Mouse (Mus musculus) left cerebral cortex, adult 11 months (tissue): ENCODE data around the gene Eif4h.

ENCODE experiments used
- DNase-seq: peaks from one replicate; pipeline ENCODE4 v3.0.0; 2022; ENCODE audit warnings: low spot score

Gene Eif4h

DNA sequence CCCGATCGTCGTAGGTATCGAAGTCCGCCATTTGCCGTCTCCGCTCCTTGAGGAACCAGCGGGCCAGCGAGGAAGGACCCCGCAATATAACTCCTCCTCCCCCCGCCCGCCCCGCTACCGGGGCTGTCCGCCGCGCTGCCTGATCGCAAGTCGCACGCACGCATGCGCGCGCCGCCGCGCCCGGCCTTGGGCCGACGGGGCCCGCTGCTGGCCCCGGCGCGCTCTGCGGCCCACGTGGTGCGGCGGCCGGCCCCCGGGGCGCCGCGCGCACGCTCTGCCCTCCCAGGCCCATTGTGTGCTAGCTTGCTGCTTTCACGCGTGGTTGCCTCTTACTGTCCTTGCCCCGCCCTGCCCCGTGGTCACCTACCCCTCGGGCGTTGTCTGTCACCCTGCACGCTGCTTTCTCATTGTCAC is at the start of gene Eif4h:
Gene Eif4h, minus strand, starts transcription at position 222 of the 414 bp plus-strand sequence.
- peak; percentile 95 for DNase-seq

GRCm38 (mm10) chr5:134688718-134689284 is 49.5 kb upstream of the Eif4h start:
- peak; percentile 99 for DNase-seq

- DNase-seq = no peak
Measured at GRCm38 (mm10) chr5:134688086-134688717, 48.9 kb upstream of the Eif4h start, which contains the start of gene Limk1. Gene Limk1 (minus strand): TSS chr5:134688598.

- DNase-seq = no peak
Measured at GRCm38 (mm10) chr5:134687187-134687586, 47.9 kb upstream of the Eif4h start.

GRCm38 (mm10) chr5:134686541-134686940 is 47.3 kb upstream of the Eif4h start:
- DNase-seq = no peak

- no peak for DNase-seq
Measured at GRCm38 (mm10) chr5:134684398-134684797, 45.1 kb upstream of the Eif4h start.

DNA sequence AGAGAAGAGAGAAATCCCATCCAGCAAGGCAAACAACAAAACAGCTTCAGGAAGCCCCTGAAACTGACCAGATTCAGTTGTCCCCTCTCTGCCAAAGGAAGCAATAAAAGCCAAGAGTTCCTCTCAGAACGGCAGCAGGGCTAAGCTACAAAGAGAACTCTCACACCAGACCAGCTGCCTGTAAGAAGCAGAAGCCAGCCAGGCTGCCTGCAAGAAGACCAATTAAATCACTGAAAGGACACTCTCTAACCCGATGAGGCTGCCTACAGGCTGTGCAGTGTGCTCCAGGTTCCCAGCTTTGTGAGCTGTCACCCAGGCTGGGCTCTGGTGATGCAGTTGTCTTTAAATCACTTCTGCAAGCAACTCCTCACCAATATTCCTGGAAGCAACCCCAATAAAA is 44.5 kb upstream of the Eif4h start:
- DNase-seq = no peak

DNA sequence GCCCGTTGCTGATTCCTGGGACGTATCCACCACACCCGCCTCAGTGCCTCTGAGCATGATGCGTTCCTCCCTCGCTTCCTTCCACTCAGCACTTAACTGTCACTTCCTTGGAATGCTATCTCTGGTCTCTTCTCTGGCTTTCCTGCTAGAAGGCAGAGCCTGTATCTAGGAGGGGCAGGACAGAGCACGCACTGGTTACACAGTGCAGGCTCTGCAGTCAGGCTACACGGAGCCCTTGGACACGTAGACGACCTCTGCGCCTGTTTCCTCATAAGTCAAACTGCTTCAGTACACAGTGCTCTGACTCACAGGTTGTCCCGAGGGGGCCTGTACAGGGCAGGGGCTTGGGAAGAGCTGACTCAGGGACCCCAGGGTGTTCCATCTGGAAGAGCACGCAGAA is 40.9 kb upstream of the Eif4h start:
- no peak for DNase-seq

DNA sequence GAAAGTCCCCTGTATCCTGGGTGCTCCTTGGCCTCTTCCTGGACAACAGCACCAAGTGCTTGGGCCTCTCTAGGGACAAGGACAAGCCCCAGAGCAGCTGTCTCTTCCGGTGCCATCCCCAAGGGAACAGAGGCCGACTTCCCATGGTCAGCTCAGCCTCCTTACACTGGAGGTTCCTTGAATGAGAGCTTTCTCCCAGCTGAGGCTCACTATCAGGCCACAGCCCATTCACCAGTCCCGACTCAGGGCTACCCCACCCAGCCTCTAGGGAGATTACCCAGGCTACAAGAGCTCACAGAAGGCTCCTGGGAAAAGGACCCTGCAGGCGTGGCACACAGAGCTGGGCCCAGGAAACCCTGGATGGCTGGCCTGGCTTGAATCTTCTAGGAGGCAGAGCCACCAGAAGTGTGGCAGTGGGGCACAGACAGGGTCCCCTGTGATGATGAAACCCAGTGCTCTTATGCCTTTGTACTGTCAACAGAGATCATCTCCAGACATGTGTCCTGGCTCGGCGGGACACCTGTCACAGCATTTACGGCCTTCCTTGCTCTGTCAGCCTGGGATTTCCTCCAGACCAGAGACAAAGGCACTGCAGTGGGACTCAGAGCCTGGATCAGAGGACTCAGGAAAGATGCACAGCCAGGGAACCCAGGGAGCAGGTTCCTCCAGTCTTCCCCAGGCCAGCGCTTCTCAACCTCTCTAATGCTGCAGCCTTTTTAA is 39.7 kb upstream of the Eif4h start:
- no peak for DNase-seq

- DNase-seq = no peak
Measured at GRCm38 (mm10) chr5:134678031-134678430, 38.7 kb upstream of the Eif4h start.

DNA sequence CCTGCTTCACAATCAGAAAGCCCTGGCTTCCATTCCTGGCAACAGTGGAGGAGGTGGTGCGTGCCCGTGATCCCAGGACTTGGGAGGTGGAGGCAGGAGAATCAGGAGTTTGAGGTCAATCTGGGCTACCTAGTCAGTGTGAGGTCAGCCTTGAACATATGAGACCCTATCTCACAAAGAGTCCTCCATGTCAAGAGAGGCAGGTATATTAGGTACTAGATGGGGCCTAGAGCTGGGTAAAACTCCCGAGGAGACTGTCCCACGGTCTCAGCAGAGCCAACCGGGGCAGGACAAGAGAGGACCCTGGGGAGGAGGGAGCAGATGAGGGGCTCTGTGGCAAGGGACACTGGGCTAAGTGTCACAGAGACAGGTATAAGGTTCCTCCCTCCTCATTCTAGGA is 38.2 kb upstream of the Eif4h start:
- DNase-seq = no peak

- no peak for DNase-seq
Measured at GRCm38 (mm10) chr5:134675956-134676759, 36.9 kb upstream of the Eif4h start.

GRCm38 (mm10) chr5:134674977-134675376 is 35.7 kb upstream of the Eif4h start:
- DNase-seq = no peak

DNA sequence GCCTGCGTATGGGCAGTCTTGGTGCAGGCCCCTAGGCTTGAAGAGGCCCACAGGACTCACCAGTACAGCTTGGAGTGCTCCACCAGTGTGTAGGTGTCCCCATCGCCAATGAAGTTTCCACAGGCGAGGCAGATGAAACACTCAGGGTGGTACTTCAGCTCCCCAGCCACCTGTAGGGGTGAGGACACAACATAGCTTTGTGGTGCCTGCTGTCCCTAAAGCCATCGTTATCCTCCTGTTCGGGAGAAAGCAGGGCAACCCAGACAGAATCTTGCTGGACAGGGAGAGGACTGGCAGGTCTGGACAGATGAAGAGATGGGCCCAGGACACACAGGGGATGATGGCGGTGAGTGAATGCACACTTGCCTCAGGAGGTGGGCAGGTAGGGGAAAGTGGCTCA is 33.3 kb upstream of the Eif4h start:
- DNase-seq = no peak

- no peak for DNase-seq
Measured at GRCm38 (mm10) chr5:134672198-134672516, 32.9 kb upstream of the Eif4h start.

- no peak for DNase-seq
Measured at GRCm38 (mm10) chr5:134671335-134672197, 32.3 kb upstream of the Eif4h start.

DNA sequence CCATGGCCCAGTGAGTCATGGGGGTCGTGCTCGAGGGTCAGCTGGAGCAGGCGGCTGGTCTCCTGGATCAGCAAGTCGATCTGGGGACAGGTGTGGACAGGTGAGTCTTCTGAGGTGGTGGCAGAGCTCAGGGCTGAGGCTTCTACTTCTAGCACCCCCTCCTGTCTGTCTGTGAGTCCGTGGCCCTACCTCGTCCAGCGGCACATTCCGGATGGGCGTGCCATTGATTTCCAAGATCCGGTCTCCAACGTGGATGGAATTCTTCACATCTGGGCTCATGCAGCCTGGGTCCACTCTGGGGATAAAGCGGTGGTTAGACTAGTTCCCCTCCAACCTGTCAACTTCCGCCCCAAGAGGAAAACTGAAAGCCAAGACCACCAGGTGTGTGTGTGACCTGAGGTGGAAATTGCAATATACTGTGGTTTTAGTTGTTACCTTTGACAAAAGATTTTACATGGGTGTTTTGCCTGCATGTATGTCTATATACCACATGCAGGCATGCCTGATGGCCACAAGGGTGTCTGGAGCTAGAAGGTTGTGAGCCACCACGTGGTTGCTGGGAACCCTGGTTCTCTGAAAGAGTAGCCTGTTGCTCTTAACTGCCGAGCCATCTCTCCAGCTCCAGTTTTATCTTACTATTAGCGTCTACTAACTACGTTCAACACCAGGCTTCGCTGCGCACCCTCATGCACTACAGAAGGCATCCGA is 29.9 kb upstream of the Eif4h start:
- DNase-seq = no peak

DNA sequence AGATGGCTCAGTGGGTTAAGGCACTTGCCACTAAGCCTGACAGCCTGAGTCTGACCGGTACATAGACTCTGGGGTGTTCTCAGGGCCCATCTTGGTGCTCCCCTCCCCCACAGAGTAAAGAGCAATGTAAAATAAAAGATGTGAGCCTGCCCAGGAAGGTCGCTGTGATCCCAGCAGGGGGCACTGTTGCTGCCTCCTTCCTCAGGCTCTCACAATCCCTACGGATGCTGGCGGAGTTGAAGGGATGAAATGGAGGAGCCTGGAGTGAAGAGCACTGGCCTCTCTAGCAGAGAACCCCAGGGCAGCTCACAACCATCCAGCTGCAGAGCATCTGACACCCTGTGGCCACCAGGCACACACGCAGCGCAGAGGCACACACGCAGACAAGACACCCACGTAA is 29.2 kb upstream of the Eif4h start:
- DNase-seq = no peak

- DNase-seq = no peak
Measured at GRCm38 (mm10) chr5:134656708-134657107, 17.4 kb upstream of the Eif4h start.

GRCm38 (mm10) chr5:134652015-134652414 is 12.7 kb upstream of the Eif4h start:
- no peak for DNase-seq

DNA sequence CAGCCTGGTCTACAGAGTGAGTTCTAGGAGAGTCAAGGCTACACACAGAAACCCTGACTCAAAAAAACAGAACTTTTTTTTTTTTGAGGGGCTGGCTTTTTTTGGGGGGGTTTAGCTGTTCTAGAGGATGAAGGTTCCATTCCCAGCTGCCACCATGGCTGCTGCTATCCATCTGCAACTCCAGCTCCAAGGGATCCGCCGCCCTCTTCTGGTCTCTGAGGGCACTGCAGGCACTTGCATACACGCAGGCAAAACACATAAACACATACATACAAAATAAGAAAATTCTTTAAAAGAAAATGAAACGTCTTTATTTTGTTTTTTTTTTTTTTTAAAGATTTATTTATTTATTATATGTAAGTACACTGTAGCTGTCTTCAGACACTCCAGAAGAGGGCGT is 11.6 kb upstream of the Eif4h start:
- DNase-seq = no peak
